ENCODE assay signal across 9 mouse cellular contexts in the genomic region with DNA sequence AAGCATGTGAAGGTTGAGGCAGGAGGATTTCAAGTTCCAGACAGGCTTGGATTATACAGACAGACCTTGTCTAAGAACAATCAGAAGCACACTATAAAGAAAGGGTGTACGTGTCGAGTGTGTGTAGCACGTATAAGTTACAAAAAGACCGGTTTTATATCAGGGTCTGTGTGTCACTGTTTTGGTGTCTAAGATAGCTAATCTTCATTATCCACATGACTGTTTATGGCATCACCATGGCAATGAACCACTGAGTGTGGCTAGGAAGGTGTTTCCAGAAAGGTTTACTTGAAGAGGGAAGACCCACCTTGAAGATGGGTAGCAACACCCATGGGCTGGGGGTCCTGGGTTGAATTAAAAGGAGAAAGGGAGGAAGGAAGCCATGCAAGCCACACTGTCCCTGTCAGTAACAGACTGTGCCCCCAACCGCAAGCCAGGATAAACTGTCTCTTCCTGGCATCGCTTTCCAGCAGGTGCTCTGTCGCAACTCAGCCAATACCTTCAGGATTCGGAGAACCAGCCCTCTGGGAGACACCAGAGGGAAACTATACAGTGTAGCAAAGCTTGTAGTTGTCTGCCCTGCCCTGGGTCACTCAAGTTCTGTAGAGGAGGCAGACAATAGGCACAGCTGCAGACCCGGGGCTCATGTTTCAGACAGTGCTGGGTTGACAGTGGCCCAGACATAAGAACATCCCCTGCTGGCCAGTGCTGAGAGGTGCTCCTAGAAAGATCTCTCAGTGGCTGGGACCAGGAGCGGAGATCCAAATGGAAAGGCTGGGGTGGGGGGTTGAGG. TPM values are rescaled to one million over a fixed set of nuclear protein-coding genes. Genes with fewer than 3 reads are reported as not detected.
DNase-seq lines count a peak whose midpoint lies in the region; ATAC-seq and TF ChIP-seq lines count a peak whose summit lies in the region.
"Had no signal": no experiment of that assay in that cellular context is flagged by ENCODE, and none has a peak within 500 bp of the region (broad histone marks: within the 10 kb centered on the region; RNA-seq: fewer than 3 reads in every experiment).

No protein-coding gene starts in this region.

- no peak overlapping the region; the same call in 1 of the 2 replicates for H3K27ac ChIP-seq in limb, embryonic 13.5 days
- H3K27ac ChIP-seq in limb, embryonic 10.5 days, result no peak overlapping the region
- peak overlapping the region; percentile 5; the same call in 1 of the 2 replicates for H3K27ac ChIP-seq in liver, embryonic 16.5 days (ENCODE audit: low read length)
- H3K27ac ChIP-seq: neural tube, embryonic 13.5 days had no signal

- no peak overlapping the region for H3K9ac ChIP-seq in limb, embryonic 13.5 days
- no peak overlapping the region for H3K9ac ChIP-seq in liver, embryonic 16.5 days (ENCODE audit: low read depth, low read length)
- H3K9ac ChIP-seq: neural tube, embryonic 13.5 days had no signal

- no peak for TF ChIP-seq CTCF in G1E (IDR thresholded peaks at IDR 0.05; ENCODE audit: low read depth, low read length)

- H3K27me3 ChIP-seq in limb, embryonic 13.5 days, result peaks cover 21% of the 10 kb centered on the region
- H3K27me3 ChIP-seq in limb, embryonic 10.5 days (ENCODE audit: low read depth, poor library complexity, severe bottlenecking), result peaks cover 27% of the 10 kb centered on the region
- H3K27me3 ChIP-seq in G1E (ENCODE audit: insufficient read depth, low read length), result no peaks in the 10 kb centered on the region
- no peaks in the 10 kb centered on the region for H3K27me3 ChIP-seq in liver, embryonic 16.5 days (ENCODE audit: control insufficient read depth, insufficient read depth, low read depth, low read length)

- peak; percentile 89 for ATAC-seq in limb, embryonic 13.5 days (ENCODE audit: low FRiP score, low read depth)
- peak; percentile 7; the same call in 1 of the 2 replicates for ATAC-seq in G1E (ENCODE audit: extremely low read depth, insufficient number of reproducible peaks, low FRiP score, poor library complexity, severe bottlenecking)
- peak; percentile 14; the same call in 1 of the 2 replicates for ATAC-seq in common myeloid progenitor, adult 5-6 weeks (replicated peaks; ENCODE audit: low read depth, poor library complexity, severe bottlenecking)
- peak; percentile 30 for ATAC-seq in liver, embryonic 16.5 days (ENCODE audit: low read depth)

- H3K4me2 ChIP-seq in limb, embryonic 13.5 days (replicated peaks), result no peak overlapping the region
- 0 out of 2 replicates have a peak overlapping the region, but pooled peaks have one; percentile 4 for H3K4me2 ChIP-seq in liver, embryonic 16.5 days (ENCODE audit: low read depth, low read length)
- H3K4me2 ChIP-seq: neural tube, embryonic 13.5 days had no signal

- 72% methylated on average over 10 of the region's 10 CpGs for WGBS in limb, embryonic 13.5 days
- WGBS in limb, embryonic 10.5 days, result 76% methylated on average over 10 of the region's 10 CpGs
- WGBS in liver, embryonic 16.5 days (ENCODE audit: insufficient replicate concordance), result 26% methylated on average over 10 of the region's 10 CpGs

- no peak overlapping the region for H3K4me3 ChIP-seq in limb, embryonic 13.5 days
- H3K4me3 ChIP-seq in limb, embryonic 10.5 days, result no peak overlapping the region
- H3K4me3 ChIP-seq in G1E (ENCODE audit: low read depth, low read length), result no peak overlapping the region; the same call in 1 of the 2 replicates
- H3K4me3 ChIP-seq in liver, embryonic 16.5 days (ENCODE audit: low read depth, low read length), result no peak overlapping the region
- H3K4me3 ChIP-seq: neural tube, embryonic 13.5 days had no signal

- peaks cover 3% of the 10 kb centered on the region; the same call in 1 of the 2 replicates for H3K4me1 ChIP-seq in limb, embryonic 13.5 days
- H3K4me1 ChIP-seq in limb, embryonic 10.5 days, result peaks cover 16% of the 10 kb centered on the region
- H3K4me1 ChIP-seq in G1E (ENCODE audit: insufficient read depth, low read depth, low read length), result peaks cover 97% of the 10 kb centered on the region
- peaks cover 90% of the 10 kb centered on the region for H3K4me1 ChIP-seq in liver, embryonic 16.5 days (ENCODE audit: control insufficient read depth, low read depth, low read length)

- no peak for DNase-seq in limb, embryonic 10.5 days (ENCODE audit: low spot score)
- no peak for DNase-seq in G1E (ENCODE audit: low spot score)
- DNase-seq in right cerebral cortex, postnatal 36 days (ENCODE audit: low spot score in 2 of 2), result no peak
- DNase-seq in ovary, postnatal 14 days (ENCODE audit: low spot score), result no peak
- DNase-seq in frontal cortex, postnatal 25 days (ENCODE audit: low spot score in 2 of 2), result no peak

- no peaks in the 10 kb centered on the region for H3K9me3 ChIP-seq in limb, embryonic 13.5 days
- no peaks in the 10 kb centered on the region for H3K9me3 ChIP-seq in limb, embryonic 10.5 days (replicated peaks)
- no peaks in the 10 kb centered on the region for H3K9me3 ChIP-seq in G1E (replicated peaks)
- H3K9me3 ChIP-seq in liver, embryonic 16.5 days (replicated peaks; ENCODE audit: control insufficient read depth, low read length), result no peaks in the 10 kb centered on the region
- H3K9me3 ChIP-seq: neural tube, embryonic 13.5 days had no signal

- H3K36me3 ChIP-seq in limb, embryonic 13.5 days, result no peaks in the 10 kb centered on the region
- no peaks in the 10 kb centered on the region for H3K36me3 ChIP-seq in limb, embryonic 10.5 days
- peaks cover 85% of the 10 kb centered on the region for H3K36me3 ChIP-seq in G1E (replicated peaks)
- H3K36me3 ChIP-seq in liver, embryonic 16.5 days (ENCODE audit: control insufficient read depth, insufficient read depth), result no peaks in the 10 kb centered on the region
- H3K36me3 ChIP-seq: neural tube, embryonic 13.5 days had no signal

RNA-seq across cellular contexts. Expression of gene Syne3, which starts 7.1 kb away (rescaled TPM):
- polyA plus RNA-seq in limb, embryonic 13.5 days (2015; fragmentation: Nextera tagmentation; extraction: Ambion mirVana), result 1.4 and 1.6 TPM in 2 replicates
- polyA plus RNA-seq in limb, embryonic 10.5 days (2016; fragmentation: Nextera tagmentation; extraction: Ambion mirVana), result 0.09 and 0.25 TPM in 2 replicates
- total RNA-seq in G1E (2014; fragmentation: Nextera tagmentation) (24.8 and 27.9 TPM in 2 replicates), G1E (2017) (21.3 and 21.7 TPM in 2 replicates)
- 29.7 and 31.1 TPM in 2 replicates for polyA plus RNA-seq in G1E (2012)
- 23.0 and 25.3 TPM in 2 replicates for total RNA-seq in common myeloid progenitor, adult 5-6 weeks (2017)
- 2.8 TPM in 2 replicates for polyA plus RNA-seq in liver, embryonic 16.5 days (2015; fragmentation: Nextera tagmentation; extraction: Ambion mirVana)

RNA-seq across cellular contexts. Expression of gene Glrx5, which starts 30.0 kb away (rescaled TPM):
- polyA plus RNA-seq in limb, embryonic 13.5 days (2015; fragmentation: Nextera tagmentation; extraction: Ambion mirVana), result 146 and 148 TPM in 2 replicates
- 215 and 255 TPM in 2 replicates for polyA plus RNA-seq in limb, embryonic 10.5 days (2016; fragmentation: Nextera tagmentation; extraction: Ambion mirVana)
- total RNA-seq in G1E (2014; fragmentation: Nextera tagmentation) (227 and 282 TPM in 2 replicates), G1E (2017) (97.4 and 97.9 TPM in 2 replicates)
- polyA plus RNA-seq in G1E (2012), result 320 and 368 TPM in 2 replicates
- 30.1 and 42.8 TPM in 2 replicates for total RNA-seq in common myeloid progenitor, adult 5-6 weeks (2017)
- polyA plus RNA-seq in liver, embryonic 16.5 days (2015; fragmentation: Nextera tagmentation; extraction: Ambion mirVana), result 424 and 446 TPM in 2 replicates

Comparison
In these comparisons a context has a peak if more than half of its experiments do, and no peak if none do; other contexts are left out.
1. ATAC-seq: peak in every context shown above with its lines; median percentile 89 in limb, embryonic 13.5 days; 30 in liver, embryonic 16.5 days; 14 in common myeloid progenitor, adult 5-6 weeks; 7 in G1E.